Mouse (Mus musculus): ENCODE data around the gene Rasl10b.

DNA sequence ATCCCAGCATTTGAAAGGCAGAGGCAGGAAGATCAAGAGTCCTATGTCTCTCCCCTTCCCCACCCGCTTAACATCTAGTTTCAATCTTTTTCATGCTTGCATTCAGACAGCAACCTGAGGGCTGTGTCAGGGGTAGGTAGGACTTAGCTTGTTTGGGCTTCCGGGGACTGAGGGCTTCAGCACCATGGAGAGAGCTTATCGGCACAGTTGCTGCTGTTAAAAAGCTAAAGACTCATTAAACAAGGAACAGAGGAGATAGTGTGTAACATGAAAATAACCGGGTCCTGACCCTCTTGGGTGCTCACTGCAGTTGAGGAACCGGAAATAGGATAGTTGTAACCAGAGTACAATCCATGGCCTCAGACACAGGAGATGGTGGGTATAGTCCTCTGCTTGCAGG, 8.1 kb downstream of the Rasl10b start:
- TF ChIP-seq POLR2A (IDR thresholded peaks at IDR 0.05; ENCODE audit: low read depth, low read length) (no peak), CTCF (IDR thresholded peaks at IDR 0.05; ENCODE audit: borderline replicate concordance, insufficient read depth, low read length) (no peak)
